Mouse (Mus musculus) spleen, adult 2 months (tissue): ENCODE measurements at regions not wholly inside any gene's neighbourhood (a gene's known extent, or its start where the extent isn't known, plus 50 kb on each side); places are given as distances from the start of the nearest gene placed in this dataset.

Source experiments
- DNase-seq, 2 experiments: peaks; one replicate each; pipeline versions ENCODE4 v3.0.0 to v3.0.0-alpha.2; 2012 to 2021; ENCODE audit warnings: low spot score in 2 of 2, low read depth in 1 of 2
- H3K27ac ChIP-seq: fragments of 200-500 bp; 2 replicates; pipeline ENCODE4 v1.5.1; 2012; ENCODE audit warnings: low read length, inconsistent platforms; ENCODE audit not compliant: insufficient read depth
- H3K27me3 ChIP-seq: fragments of 200-500 bp; 2 replicates; pipeline ENCODE4 v1.6.1; 2012; ENCODE audit warnings: mild to moderate bottlenecking, moderate library complexity, low read length, inconsistent platforms; ENCODE audit not compliant: control insufficient read depth, insufficient read depth
- H3K36me3 ChIP-seq: fragments of 200-500 bp; 2 replicates; pipeline ENCODE4 v1.6.1; 2012; ENCODE audit warnings: mild to moderate bottlenecking, low read length, inconsistent platforms; ENCODE audit not compliant: control insufficient read depth, insufficient read depth
- H3K4me1 ChIP-seq: fragments of 200-500 bp; 2 replicates; pipeline ENCODE4 v1.6.1; 2011; ENCODE audit warnings: inconsistent platforms; ENCODE audit not compliant: control insufficient read depth, insufficient read depth, insufficient read length
- H3K4me3 ChIP-seq: fragments of 200-500 bp; 2 replicates; pipeline ENCODE4 v1.5.1; 2011; ENCODE audit warnings: mild to moderate bottlenecking, inconsistent platforms; ENCODE audit not compliant: insufficient read depth, insufficient read length; ENCODE audit errors: extremely low read depth
- CTCF ChIP-seq: fragments of 200-500 bp; IDR thresholded peaks from 2 replicates; pipeline ENCODE4 v1.5.1; 2011; ENCODE audit warnings: mild to moderate bottlenecking, inconsistent platforms; ENCODE audit not compliant: insufficient read depth, insufficient read length, insufficient replicate concordance; ENCODE audit errors: extremely low read depth
- POLR2A ChIP-seq: fragments of 200-500 bp; IDR thresholded peaks from 2 replicates; pipeline ENCODE4 v1.6.1; 2011; ENCODE audit warnings: low read depth, low read length, inconsistent platforms
- WGBS: fragments of 180-500 bp; shearing (Covaris S2); methylation state at CpG from one replicate; pipeline ENCODE4 v1.1.7; 2018; 5-methylcytosine and 5-hydroxymethylcytosine counted together

GRCm38 (mm10) chr13:46364202-46364912 is 53.9 kb upstream of the Rbm24 start:
- Histone ChIP-seq H3K27me3 (no peaks in the 10 kb centered on the region), H3K4me3 (no peak overlapping the region), H3K27ac (no peak overlapping the region), H3K4me1 (peaks cover 3% of the 10 kb centered on the region; the same call in 1 of the 2 replicates), H3K36me3 (no peaks in the 10 kb centered on the region)
- DNase-seq, result no peak
- WGBS, result 65% methylated on average over 7 of the region's 7 CpGs
- TF ChIP-seq POLR2A, result no peak
- no peak for TF ChIP-seq CTCF

DNA sequence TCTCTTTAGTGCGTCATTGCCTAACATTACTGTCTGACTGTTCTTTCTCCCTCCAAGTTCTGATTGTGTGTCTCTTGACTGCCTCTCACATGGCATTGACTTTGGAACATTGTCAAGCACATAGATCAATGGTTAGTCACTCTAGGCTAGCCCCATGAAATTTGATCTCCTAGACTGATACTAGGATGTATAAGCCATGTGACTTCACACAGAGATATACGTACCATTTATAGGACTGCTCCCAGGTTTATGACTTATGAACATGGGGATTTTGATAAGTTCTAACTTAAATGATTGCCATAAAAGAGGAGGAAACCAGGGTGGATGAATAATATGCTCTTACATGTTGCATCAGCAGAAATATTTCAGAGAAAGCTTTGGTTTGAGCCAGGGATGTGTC is 52.9 kb upstream of the Rbm24 start:
- 94% methylated on average over 2 of the region's 2 CpGs for WGBS
- TF ChIP-seq CTCF (no peak), POLR2A (no peak)
- H3K27ac ChIP-seq, result no peak overlapping the region
- H3K4me1 ChIP-seq, result peaks cover 3% of the 10 kb centered on the region; the same call in 1 of the 2 replicates
- no peaks in the 10 kb centered on the region for H3K27me3 ChIP-seq
- H3K4me3 ChIP-seq, result no peak overlapping the region
- no peaks in the 10 kb centered on the region for H3K36me3 ChIP-seq
- no peak for DNase-seq
